Mouse (Mus musculus) kidney, postnatal 0 days (tissue): ENCODE results near the gene Cldn1. TPM values are rescaled to one million over a fixed set of nuclear protein-coding genes. Genes with fewer than 3 reads are reported as not detected.

Experiments used
- ATAC-seq: fragments of 200-750 bp; cut with Nextera tagmentation; replicated peaks from 2 replicates; pipeline ENCODE4 v1.8.0; 2017; ENCODE audit warnings: low read depth, moderate number of reproducible peaks, moderate TSS enrichment, moderate library complexity; ENCODE audit not compliant: low FRiP score
- DNase-seq: peaks from one replicate; pipeline ENCODE4 v3.0.0-alpha.2; 2016; ENCODE audit warnings: low spot score
- H3K27ac ChIP-seq: fragments of 300-500 bp; sonication (generic); 2 replicates; pipeline ENCODE4 v1.5.1; 2014; ENCODE audit warnings: mild to moderate bottlenecking
- H3K27me3 ChIP-seq: fragments of 300-500 bp; sonication (generic); 2 replicates; pipeline ENCODE4 v1.6.1; 2014; ENCODE audit warnings: low read length, mixed read lengths; ENCODE audit not compliant: insufficient read depth
- H3K36me3 ChIP-seq: fragments of 300-500 bp; sonication (generic); 2 replicates; pipeline ENCODE4 v1.6.1; 2014; ENCODE audit warnings: low read length, mixed read lengths; ENCODE audit not compliant: insufficient read depth
- H3K4me1 ChIP-seq: fragments of 300-500 bp; sonication (generic); replicated peaks from 2 replicates; pipeline ENCODE4 v1.6.1; 2014; ENCODE audit warnings: antibody characterized with exemption, low read length, mixed read lengths; ENCODE audit not compliant: insufficient read depth
- H3K4me2 ChIP-seq: fragments of 300-500 bp; sonication (generic); 2 replicates; pipeline ENCODE4 v1.6.1; 2014; ENCODE audit warnings: mild to moderate bottlenecking, low read length, moderate library complexity, mixed read lengths
- H3K4me3 ChIP-seq: fragments of 300-500 bp; sonication (generic); replicated peaks from 2 replicates; pipeline ENCODE4 v1.5.1; 2014; ENCODE audit warnings: low read depth, low read length
- H3K9ac ChIP-seq: fragments of 300-500 bp; sonication (generic); 2 replicates; pipeline ENCODE4 v1.6.1; 2014; ENCODE audit warnings: low read depth, low read length
- H3K9me3 ChIP-seq: fragments of 300-500 bp; sonication (generic); replicated peaks from 2 replicates; pipeline ENCODE4 v1.6.1; 2016; ENCODE audit warnings: low read length, inconsistent platforms, mixed read lengths
- CTCF ChIP-seq: IDR thresholded peaks from 2 replicates; pipeline ENCODE4 v1.5.1; 2016; ENCODE audit warnings: antibody characterized with exemption, low read depth, mild to moderate bottlenecking, moderate library complexity
- WGBS: fragments of 180-500 bp; shearing (Covaris S2); extraction: QIAGEN DNeasy Blood & Tissue Kit; methylation state at CpG from one replicate; pipeline ENCODE4 v1.1.7; 2014; 5-methylcytosine and 5-hydroxymethylcytosine counted together
- polyA plus RNA-seq: library from polyadenylated mRNA; unstranded; fragments of >200 nt; fragmentation: Nextera tagmentation; extraction: Ambion mirVana; gene quantifications from 2 replicates; pipeline ENCODE4 v1.2.1, GENCODE M21; 2015

Cldn1 gene
- polyA plus RNA-seq, 1 experiment from 2014 or later, result 38.0 TPM

- Histone ChIP-seq H3K9ac (no peak overlapping the region), H3K4me1 (no peaks in the 10 kb centered on the region), H3K27ac (no peak overlapping the region), H3K4me2 (no peak overlapping the region), H3K27me3 (no peaks in the 10 kb centered on the region), H3K4me3 (no peak overlapping the region), H3K36me3 (no peaks in the 10 kb centered on the region), H3K9me3 (no peaks in the 10 kb centered on the region)
- 65% methylated on average over 4 of the region's 4 CpGs for WGBS
- TF ChIP-seq CTCF, result no peak
- ATAC-seq (no peak), DNase-seq (no peak)
Observed at GRCm38 (mm10) chr16:26359619-26360018, 12.0 kb downstream of the Cldn1 start.

- no peak overlapping the region for H3K27ac ChIP-seq
- no peak for TF ChIP-seq CTCF
- H3K4me1 ChIP-seq, result no peaks in the 10 kb centered on the region
- DNase-seq (no peak), ATAC-seq (no peak)
- 95% methylated on average over 5 of the region's 5 CpGs for WGBS
- H3K27me3 ChIP-seq, result no peaks in the 10 kb centered on the region
- no peak overlapping the region for H3K4me3 ChIP-seq
- H3K9ac ChIP-seq, result no peak overlapping the region
- H3K4me2 ChIP-seq, result no peak overlapping the region
- no peaks in the 10 kb centered on the region for H3K36me3 ChIP-seq
- no peaks in the 10 kb centered on the region for H3K9me3 ChIP-seq
Observed at GRCm38 (mm10) chr16:26358898-26359297, 12.7 kb downstream of the Cldn1 start.

GRCm38 (mm10) chr16:26357863-26358780 is 13.5 kb downstream of the Cldn1 start:
- DNase-seq (peak; percentile 39), ATAC-seq (no peak)
- Histone ChIP-seq H3K4me1 (no peaks in the 10 kb centered on the region), H3K27ac (no peak overlapping the region), H3K27me3 (no peaks in the 10 kb centered on the region), H3K9ac (no peak overlapping the region), H3K4me2 (no peak overlapping the region), H3K9me3 (no peaks in the 10 kb centered on the region), H3K36me3 (no peaks in the 10 kb centered on the region), H3K4me3 (no peak overlapping the region)
- TF ChIP-seq CTCF, result no peak
- 52% methylated on average over 5 of the region's 5 CpGs for WGBS

- Histone ChIP-seq H3K4me3 (no peak overlapping the region), H3K9me3 (no peaks in the 10 kb centered on the region), H3K27ac (no peak overlapping the region), H3K9ac (no peak overlapping the region), H3K4me1 (no peaks in the 10 kb centered on the region), H3K36me3 (no peaks in the 10 kb centered on the region), H3K27me3 (no peaks in the 10 kb centered on the region), H3K4me2 (no peak overlapping the region)
- DNase-seq (no peak), ATAC-seq (no peak)
- WGBS, result 86% methylated on average over 1 of the region's 1 CpGs
- TF ChIP-seq CTCF, result no peak
Observed at GRCm38 (mm10) chr16:26355513-26355912, 16.1 kb downstream of the Cldn1 start.

GRCm38 (mm10) chr16:26350786-26351185 is 20.9 kb downstream of the Cldn1 start:
- no peak for TF ChIP-seq CTCF
- WGBS, result 71% methylated on average over 4 of the region's 4 CpGs
- no peak for DNase-seq

GRCm38 (mm10) chr16:26348809-26349208 is 22.8 kb downstream of the Cldn1 start:
- H3K4me2 ChIP-seq, result no peak overlapping the region
- 86% methylated on average over 1 of the region's 1 CpGs for WGBS
- no peaks in the 10 kb centered on the region for H3K27me3 ChIP-seq
- H3K9ac ChIP-seq, result no peak overlapping the region
- no peaks in the 10 kb centered on the region for H3K4me1 ChIP-seq
- H3K4me3 ChIP-seq, result no peak overlapping the region
- no peaks in the 10 kb centered on the region for H3K36me3 ChIP-seq
- DNase-seq (no peak), ATAC-seq (no peak)
- no peak for TF ChIP-seq CTCF
- no peaks in the 10 kb centered on the region for H3K9me3 ChIP-seq
- no peak overlapping the region for H3K27ac ChIP-seq

More at GRCm38 (mm10) chr16:26350786-26351185, 20.9 kb downstream of the Cldn1 start:
- Histone ChIP-seq H3K4me2 (no peak overlapping the region), H3K4me3 (no peak overlapping the region), H3K36me3 (no peaks in the 10 kb centered on the region), H3K9me3 (no peaks in the 10 kb centered on the region), H3K4me1 (no peaks in the 10 kb centered on the region), H3K27ac (no peak overlapping the region), H3K27me3 (no peaks in the 10 kb centered on the region), H3K9ac (no peak overlapping the region)
- ATAC-seq, result no peak
